Mouse (Mus musculus) hindbrain, postnatal 0 days (tissue): ENCODE data around the gene Arrb1. TPM values are rescaled to one million over a fixed set of nuclear protein-coding genes. Genes with fewer than 3 reads are reported as not detected.
A peak's percentile ranks its signal among the peaks of the same experiment; 100 is the strongest.

Experiments used
- ATAC-seq: fragments of 200-750 bp; cut with Nextera tagmentation; 2 replicates; pipeline ENCODE4 v1.8.0; 2017; ENCODE audit warnings: mild to moderate bottlenecking, moderate TSS enrichment, moderate library complexity
- DNase-seq: peaks from one replicate; pipeline ENCODE4 v3.0.0-alpha.2; 2015; ENCODE audit warnings: low spot score
- H3K27ac ChIP-seq: fragments of 300-500 bp; sonication (generic); 2 replicates; pipeline ENCODE4 v1.5.1; 2014; ENCODE audit warnings: mild to moderate bottlenecking
- H3K27me3 ChIP-seq: fragments of 300-500 bp; sonication (generic); 2 replicates; pipeline ENCODE4 v1.6.1; 2014; ENCODE audit warnings: low read length, mixed read lengths; ENCODE audit not compliant: insufficient read depth
- H3K36me3 ChIP-seq: fragments of 300-500 bp; sonication (generic); 2 replicates; pipeline ENCODE4 v1.6.1; 2014; ENCODE audit warnings: low read length, mixed read lengths; ENCODE audit not compliant: insufficient read depth
- H3K4me1 ChIP-seq: fragments of 300-500 bp; sonication (generic); 2 replicates; pipeline ENCODE4 v1.6.1; 2014; ENCODE audit warnings: antibody characterized with exemption, low read length, mixed read lengths; ENCODE audit not compliant: insufficient read depth
- H3K4me2 ChIP-seq: fragments of 300-500 bp; sonication (generic); 2 replicates; pipeline ENCODE4 v1.6.1; 2014; ENCODE audit warnings: low read depth, mild to moderate bottlenecking, low read length, moderate library complexity, mixed read lengths
- H3K4me3 ChIP-seq: fragments of 300-500 bp; sonication (generic); 2 replicates; pipeline ENCODE4 v1.5.1; 2014; ENCODE audit warnings: low read length
- H3K9ac ChIP-seq: fragments of 300-500 bp; sonication (generic); replicated peaks from 2 replicates; pipeline ENCODE4 v1.6.1; 2014; ENCODE audit warnings: mild to moderate bottlenecking, low read length, moderate library complexity, mixed read lengths
- H3K9me3 ChIP-seq: fragments of 300-500 bp; sonication (generic); 2 replicates; pipeline ENCODE4 v1.6.1; 2016; ENCODE audit warnings: low read length, mixed read lengths
- CTCF ChIP-seq: IDR thresholded peaks from 2 replicates; pipeline ENCODE4 v1.5.1; 2016; ENCODE audit warnings: antibody characterized with exemption, control low read depth, low read depth
- WGBS: fragments of 180-500 bp; shearing (Covaris S2); extraction: QIAGEN DNeasy Blood & Tissue Kit; methylation state at CpG from one replicate; pipeline ENCODE4 v1.1.7; 2014; 5-methylcytosine and 5-hydroxymethylcytosine counted together
- polyA plus RNA-seq: library from polyadenylated mRNA; unstranded; fragments of >200 nt; fragmentation: Nextera tagmentation; extraction: Ambion mirVana; gene quantifications from 2 replicates; pipeline ENCODE4 v1.2.1, GENCODE M21; 2015
- total RNA-seq: library from RNA; depleted of rRNA; stranded (reverse); fragments of >200 nt; gene quantifications from 2 replicates; pipeline ENCODE4 v1.2.3, GENCODE M21; 2014

Gene Arrb1
- total and polyA plus RNA-seq, 2 experiments from 2014 or later, result 13.5 to 113 TPM

DNA sequence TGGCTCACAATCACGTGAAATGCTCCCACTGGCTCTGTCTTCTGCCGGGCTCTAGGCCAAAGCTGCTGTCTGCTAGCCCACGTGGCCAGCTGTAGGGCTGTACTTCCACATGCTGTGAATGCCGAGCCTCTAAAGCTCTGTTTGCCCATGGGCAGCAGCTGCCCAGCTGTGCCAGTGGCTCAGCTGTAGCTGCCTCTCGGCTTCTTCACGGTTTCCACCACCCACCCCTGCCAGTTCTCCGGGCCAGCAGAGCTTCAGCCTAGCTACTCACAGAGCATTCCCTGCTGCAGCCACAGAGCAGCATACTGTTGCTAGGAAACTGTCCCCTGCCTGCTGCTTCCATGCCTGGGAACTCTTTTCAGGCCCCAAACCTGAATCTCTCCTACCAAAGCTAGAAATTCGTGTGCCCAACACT, 25.2 kb upstream of the Arrb1 start:
- H3K4me3 ChIP-seq, result no peak overlapping the region

DNA sequence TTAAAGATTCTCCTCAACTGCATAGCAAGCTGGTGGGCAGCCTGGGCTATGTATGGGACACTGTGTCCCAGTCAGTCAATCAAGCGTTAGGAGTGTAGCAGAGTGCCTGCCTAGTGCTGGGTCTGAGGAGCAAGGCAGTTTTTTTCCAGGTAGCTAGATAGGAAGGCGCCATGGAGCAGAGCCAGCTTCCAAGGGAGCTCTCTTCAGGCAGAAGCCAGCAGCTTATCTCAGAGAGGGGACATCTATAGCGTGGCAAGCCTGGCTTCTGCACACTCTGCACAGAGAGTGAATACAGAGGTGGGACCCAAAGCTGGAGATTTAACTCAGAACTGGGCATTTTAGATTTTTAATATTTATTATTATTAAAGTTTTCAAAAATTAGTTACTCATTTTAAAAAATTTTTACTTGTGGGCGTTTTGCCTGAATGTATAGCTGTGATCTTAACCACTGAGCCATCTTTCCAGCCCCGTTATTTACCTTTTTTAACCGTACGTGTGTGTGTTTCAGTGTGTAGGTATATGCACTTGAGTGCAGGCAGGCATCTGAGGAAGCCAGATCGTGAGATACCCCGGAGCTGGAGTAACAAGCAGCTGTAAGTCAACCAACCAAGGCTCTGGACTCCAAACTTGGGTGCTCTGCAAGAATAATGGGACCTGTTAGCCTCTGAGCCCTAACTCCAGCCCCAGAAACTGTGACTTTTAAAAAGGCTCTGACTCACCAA, 19.0 kb upstream of the Arrb1 start:
- no peak overlapping the region for H3K4me3 ChIP-seq
- DNase-seq (no peak), ATAC-seq (no peak)
- no peak overlapping the region for H3K27ac ChIP-seq
- WGBS, result 82% methylated on average over 9 of the region's 9 CpGs
- no peaks in the 10 kb centered on the region for H3K36me3 ChIP-seq
- H3K27me3 ChIP-seq, result no peaks in the 10 kb centered on the region
- no peaks in the 10 kb centered on the region for H3K9me3 ChIP-seq
- no peak overlapping the region for H3K9ac ChIP-seq
- TF ChIP-seq CTCF, result no peak
- H3K4me1 ChIP-seq, result no peaks in the 10 kb centered on the region
- no peak overlapping the region for H3K4me2 ChIP-seq

More for the DNA sequence above, 25.2 kb upstream of the Arrb1 start:
- Histone ChIP-seq H3K4me1 (peaks cover 5% of the 10 kb centered on the region; the same call in 1 of the 2 replicates), H3K27ac (peak overlapping the region; percentile 62), H3K9ac (no peak overlapping the region), H3K9me3 (no peaks in the 10 kb centered on the region), H3K36me3 (no peaks in the 10 kb centered on the region), H3K4me2 (peak overlapping the region; percentile 23), H3K27me3 (no peaks in the 10 kb centered on the region)
- DNase-seq (peak; percentile 80), ATAC-seq (peak; percentile 96)
- no peak for TF ChIP-seq CTCF
- WGBS, result under 1% methylated on average over 8 of the region's 8 CpGs

DNA sequence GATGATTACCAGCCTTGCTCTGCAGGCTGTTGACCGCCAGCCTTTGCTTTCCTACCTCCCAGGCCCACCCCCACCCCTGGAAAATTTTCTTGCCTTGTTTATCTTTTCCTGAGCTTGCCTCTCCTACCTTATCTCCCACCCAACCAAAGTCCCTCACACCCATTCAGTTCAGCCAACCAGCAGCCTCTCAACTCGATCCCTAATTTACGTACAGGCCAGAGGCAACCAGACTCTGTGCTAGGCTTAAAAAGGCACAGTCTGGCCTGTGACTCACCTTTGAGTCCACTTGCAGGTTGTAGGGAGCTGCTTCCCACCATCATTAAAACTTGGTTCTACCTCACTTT, 18.5 kb upstream of the Arrb1 start:
- DNase-seq (no peak), ATAC-seq (no peak)
- no peak for TF ChIP-seq CTCF
- Histone ChIP-seq H3K27ac (no peak overlapping the region), H3K27me3 (no peaks in the 10 kb centered on the region), H3K36me3 (no peaks in the 10 kb centered on the region), H3K9me3 (no peaks in the 10 kb centered on the region), H3K9ac (no peak overlapping the region), H3K4me1 (no peaks in the 10 kb centered on the region), H3K4me2 (no peak overlapping the region), H3K4me3 (no peak overlapping the region)
- 91% methylated on average over 3 of the region's 3 CpGs for WGBS

DNA sequence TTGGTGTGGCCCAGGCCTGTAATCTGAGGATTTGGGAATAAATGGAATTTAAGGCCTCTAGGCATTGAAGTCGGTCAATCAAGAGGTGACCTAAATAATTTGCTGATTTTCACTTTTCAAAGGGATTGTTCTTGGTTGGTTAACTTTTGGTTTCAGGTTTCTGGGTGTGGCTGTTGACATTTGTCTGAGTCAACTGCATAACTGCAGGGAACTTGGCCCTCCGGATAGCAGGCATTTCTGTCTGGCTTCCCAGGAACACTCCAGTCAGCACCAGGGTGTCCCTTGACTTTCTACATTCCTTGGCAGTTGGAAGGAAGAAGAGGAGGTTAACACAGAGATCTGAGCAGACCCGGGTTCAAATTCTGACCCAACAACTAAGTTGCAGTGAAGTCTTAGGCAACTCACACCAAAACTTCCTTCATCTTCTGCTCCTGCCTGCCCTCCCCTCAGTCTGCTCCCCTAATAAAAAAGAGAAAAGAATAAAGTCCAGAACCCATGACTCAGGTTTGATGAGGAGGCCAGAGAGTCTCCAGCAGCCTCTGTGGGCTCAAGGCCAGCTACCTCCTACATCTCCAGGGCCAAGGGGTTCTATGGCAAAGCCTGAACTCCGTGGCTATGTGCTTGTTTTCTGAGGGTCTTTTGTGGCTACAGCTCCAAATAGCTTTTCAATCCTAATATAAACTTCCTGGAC, 16.2 kb upstream of the Arrb1 start:
- ATAC-seq (no peak), DNase-seq (no peak)
- H3K9ac ChIP-seq, result no peak overlapping the region
- H3K9me3 ChIP-seq, result no peaks in the 10 kb centered on the region
- TF ChIP-seq CTCF, result no peak
- H3K27me3 ChIP-seq, result no peaks in the 10 kb centered on the region
- WGBS, result 67% methylated on average over 4 of the region's 4 CpGs
- no peak overlapping the region for H3K4me2 ChIP-seq
- H3K4me1 ChIP-seq, result no peaks in the 10 kb centered on the region
- H3K4me3 ChIP-seq, result no peak overlapping the region
- no peak overlapping the region for H3K27ac ChIP-seq
- H3K36me3 ChIP-seq, result no peaks in the 10 kb centered on the region

- ATAC-seq (no peak), DNase-seq (no peak)
- Histone ChIP-seq H3K4me3 (no peak overlapping the region), H3K4me2 (no peak overlapping the region), H3K27ac (no peak overlapping the region), H3K9ac (no peak overlapping the region), H3K36me3 (no peaks in the 10 kb centered on the region), H3K27me3 (no peaks in the 10 kb centered on the region), H3K4me1 (no peaks in the 10 kb centered on the region), H3K9me3 (no peaks in the 10 kb centered on the region)
- WGBS, result 84% methylated on average over 8 of the region's 8 CpGs
- no peak for TF ChIP-seq CTCF
Observed at GRCm38 (mm10) chr7:99523121-99523520, 12.1 kb upstream of the Arrb1 start.

- 97% methylated on average over 1 of the region's 1 CpGs for WGBS
- H3K27me3 ChIP-seq, result no peaks in the 10 kb centered on the region
- no peak for TF ChIP-seq CTCF
- H3K27ac ChIP-seq, result no peak overlapping the region
- H3K4me1 ChIP-seq, result no peaks in the 10 kb centered on the region
- H3K4me2 ChIP-seq, result no peak overlapping the region
- H3K9ac ChIP-seq, result no peak overlapping the region
- no peaks in the 10 kb centered on the region for H3K36me3 ChIP-seq
- no peak for DNase-seq
- no peak for ATAC-seq
- no peaks in the 10 kb centered on the region for H3K9me3 ChIP-seq
- no peak overlapping the region for H3K4me3 ChIP-seq
Observed at GRCm38 (mm10) chr7:99523837-99524236, 11.4 kb upstream of the Arrb1 start.

GRCm38 (mm10) chr7:99528547-99528946, 6.7 kb upstream of the Arrb1 start:
- H3K9ac ChIP-seq, result no peak overlapping the region
- H3K4me2 ChIP-seq, result no peak overlapping the region
- 70% methylated on average over 2 of the region's 2 CpGs for WGBS
- no peaks in the 10 kb centered on the region for H3K36me3 ChIP-seq
- no peak overlapping the region for H3K27ac ChIP-seq
- DNase-seq, result no peak
- H3K9me3 ChIP-seq, result no peaks in the 10 kb centered on the region
- no peaks in the 10 kb centered on the region for H3K4me1 ChIP-seq
- TF ChIP-seq CTCF, result no peak
- no peaks in the 10 kb centered on the region for H3K27me3 ChIP-seq
- no peak for ATAC-seq
- no peak overlapping the region for H3K4me3 ChIP-seq
